Mouse (Mus musculus) hindbrain, embryonic 12.5 days (tissue): ENCODE data around the gene Sp1. TPM values are rescaled to one million over a fixed set of nuclear protein-coding genes. Genes with fewer than 3 reads are reported as not detected.

Experiments used
- ATAC-seq: fragments of 200-750 bp; cut with Nextera tagmentation; 2 replicates; pipeline ENCODE4 v1.8.0; 2017; ENCODE audit warnings: moderate TSS enrichment; ENCODE audit not compliant: low FRiP score
- H3K27ac ChIP-seq: fragments of 300-500 bp; sonication (generic); 2 replicates; pipeline ENCODE4 v1.5.1; 2016; ENCODE audit warnings: mild to moderate bottlenecking
- H3K27me3 ChIP-seq: fragments of 300-500 bp; sonication (generic); 2 replicates; pipeline ENCODE4 v1.6.1; 2016; ENCODE audit warnings: mild to moderate bottlenecking
- H3K36me3 ChIP-seq: fragments of 300-500 bp; sonication (generic); 2 replicates; pipeline ENCODE4 v1.6.1; 2016; ENCODE audit warnings: mild to moderate bottlenecking
- H3K4me1 ChIP-seq: fragments of 300-500 bp; sonication (generic); 2 replicates; pipeline ENCODE4 v1.6.1; 2016
- H3K4me2 ChIP-seq: fragments of 300-500 bp; sonication (generic); replicated peaks from 2 replicates; pipeline ENCODE4 v1.6.1; 2016; ENCODE audit warnings: mild to moderate bottlenecking
- H3K4me3 ChIP-seq: fragments of 300-500 bp; sonication (generic); 2 replicates; pipeline ENCODE4 v1.5.1; 2016; ENCODE audit warnings: mild to moderate bottlenecking
- H3K9ac ChIP-seq: fragments of 300-500 bp; sonication (generic); 2 replicates; pipeline ENCODE4 v1.6.1; 2016; ENCODE audit warnings: mild to moderate bottlenecking, moderate library complexity
- H3K9me3 ChIP-seq: fragments of 300-500 bp; sonication (generic); replicated peaks from 2 replicates; pipeline ENCODE4 v1.6.1; 2016; ENCODE audit warnings: mild to moderate bottlenecking
- WGBS: fragments of 180-500 bp; shearing (Covaris S2); methylation state at CpG from one replicate; pipeline ENCODE4 v1.1.7; 2016; 5-methylcytosine and 5-hydroxymethylcytosine counted together
- polyA plus RNA-seq: library from polyadenylated mRNA; unstranded; fragments of >200 nt; fragmentation: Nextera tagmentation; extraction: Ambion mirVana; gene quantifications from 2 replicates; pipeline ENCODE4 v1.2.1, GENCODE M21; 2016

Gene Sp1
- polyA plus RNA-seq, 1 experiment from 2014 or later: 9.1 TPM

DNA sequence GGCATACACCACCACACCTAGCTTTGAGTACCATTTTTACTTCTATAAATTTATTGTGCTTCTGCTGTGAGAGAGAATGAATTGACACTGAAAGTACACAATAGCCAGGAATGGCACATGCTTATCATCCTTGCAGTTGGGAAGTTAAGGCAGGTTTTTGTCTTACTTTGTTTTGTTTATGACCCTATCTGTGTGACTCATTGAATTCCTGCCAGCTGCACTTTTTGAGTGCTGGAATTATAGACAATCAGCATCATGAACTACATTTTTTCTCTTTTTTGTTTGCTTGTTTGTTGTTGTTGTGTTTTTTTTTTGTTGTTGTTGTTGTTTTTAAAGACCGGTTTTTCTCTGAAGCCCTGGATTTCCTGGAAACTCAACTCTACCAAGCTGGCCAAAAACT is 15.0 kb downstream of the Sp1 start:
- H3K9ac ChIP-seq: no peak overlapping the region
- no peaks in the 10 kb centered on the region for H3K4me1 ChIP-seq
- H3K4me2 ChIP-seq: no peak overlapping the region
- H3K4me3 ChIP-seq: no peak overlapping the region
- no peak for ATAC-seq
- WGBS: 61% methylated on average over 1 of the region's 1 CpGs
- peaks cover 26% of the 10 kb centered on the region for H3K36me3 ChIP-seq
- H3K27ac ChIP-seq: no peak overlapping the region
- no peaks in the 10 kb centered on the region for H3K9me3 ChIP-seq
- no peaks in the 10 kb centered on the region for H3K27me3 ChIP-seq

DNA sequence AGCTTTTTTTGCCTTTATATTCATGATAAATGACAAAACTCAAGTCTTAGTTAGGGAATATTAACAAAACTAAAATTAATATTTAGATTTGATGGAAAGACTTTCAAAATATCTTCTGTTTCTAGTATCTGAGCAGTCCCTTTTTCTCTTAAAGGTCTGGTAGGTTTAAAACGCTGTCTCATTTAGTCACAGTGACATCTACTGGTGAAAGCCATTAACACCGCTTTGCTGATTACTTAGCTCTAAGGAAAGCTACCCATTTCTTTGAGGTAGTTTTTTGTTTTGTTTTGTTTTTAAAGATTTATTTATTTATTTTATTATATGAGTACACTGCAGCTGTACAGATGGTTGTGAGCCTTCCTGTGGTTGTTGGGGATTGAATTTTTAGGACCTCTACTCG is 15.5 kb downstream of the Sp1 start:
- Histone ChIP-seq H3K4me1 (no peaks in the 10 kb centered on the region), H3K36me3 (peaks cover 31% of the 10 kb centered on the region), H3K9ac (no peak overlapping the region), H3K4me2 (no peak overlapping the region), H3K4me3 (no peak overlapping the region), H3K27ac (no peak overlapping the region), H3K27me3 (no peaks in the 10 kb centered on the region), H3K9me3 (no peaks in the 10 kb centered on the region)
- WGBS: 62% methylated on average over 3 of the region's 3 CpGs
- no peak for ATAC-seq

DNA sequence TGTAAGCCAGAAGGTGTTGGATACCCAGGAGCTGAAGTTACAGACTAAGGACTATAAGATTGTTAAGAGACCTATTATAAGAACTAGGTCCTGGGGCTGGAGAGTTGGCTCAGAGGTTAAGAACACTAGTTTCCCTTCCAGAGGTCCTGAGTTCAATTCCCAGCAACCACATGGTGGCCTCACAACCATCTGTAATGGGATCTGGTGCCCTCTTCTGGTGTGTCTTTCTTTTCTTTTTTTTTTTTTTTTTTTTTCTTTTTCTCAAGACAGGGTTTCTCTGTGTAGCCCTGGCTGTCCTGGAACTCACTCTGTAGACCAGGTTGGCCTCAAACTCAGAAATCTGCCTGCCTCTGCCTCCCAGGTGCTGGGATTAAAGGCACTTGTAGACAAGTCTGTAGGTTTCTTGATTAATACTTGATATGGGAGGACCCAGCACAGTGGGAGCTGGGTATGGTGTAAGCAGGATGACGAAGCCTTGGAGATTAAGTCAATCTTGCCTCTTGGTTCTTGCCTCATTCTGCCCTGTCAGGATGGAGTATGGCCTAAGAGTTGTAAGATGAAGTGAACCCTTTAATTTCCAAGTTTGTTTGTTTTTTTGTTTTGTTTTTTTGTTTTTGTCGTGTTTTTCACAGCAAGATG is 17.8 kb downstream of the Sp1 start:
- H3K4me1 ChIP-seq: no peaks in the 10 kb centered on the region
- H3K4me3 ChIP-seq: no peak overlapping the region
- H3K27me3 ChIP-seq: no peaks in the 10 kb centered on the region
- no peak overlapping the region for H3K9ac ChIP-seq
- WGBS: 92% methylated on average over 2 of the region's 2 CpGs
- peaks cover 42% of the 10 kb centered on the region for H3K36me3 ChIP-seq
- ATAC-seq: no peak
- no peak overlapping the region for H3K4me2 ChIP-seq
- no peaks in the 10 kb centered on the region for H3K9me3 ChIP-seq
- no peak overlapping the region for H3K27ac ChIP-seq

DNA sequence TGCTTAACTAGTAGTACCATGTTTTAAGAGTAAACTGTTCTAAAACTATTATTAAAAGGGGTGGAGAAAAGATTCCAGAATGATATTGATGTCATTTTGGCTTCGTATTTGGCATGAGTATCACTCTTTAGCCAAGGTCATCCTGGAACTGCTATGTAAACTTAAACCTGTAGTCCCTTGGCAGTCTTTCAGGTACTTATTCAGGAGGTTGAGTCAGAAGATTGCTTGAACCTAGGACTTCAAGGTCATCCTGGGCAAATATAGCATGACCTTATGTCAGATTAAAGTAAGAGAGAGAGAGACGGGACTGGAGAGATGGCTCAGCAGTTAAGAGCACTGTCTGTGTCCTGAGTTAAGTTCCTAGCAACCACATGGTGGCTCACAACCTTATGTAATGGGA is 18.7 kb downstream of the Sp1 start:
- ATAC-seq: no peak
- Histone ChIP-seq H3K9ac (no peak overlapping the region), H3K27ac (no peak overlapping the region), H3K4me2 (no peak overlapping the region), H3K36me3 (peaks cover 43% of the 10 kb centered on the region), H3K9me3 (no peaks in the 10 kb centered on the region), H3K4me1 (no peaks in the 10 kb centered on the region), H3K27me3 (no peaks in the 10 kb centered on the region), H3K4me3 (no peak overlapping the region)
- WGBS: 87% methylated on average over 2 of the region's 2 CpGs

DNA sequence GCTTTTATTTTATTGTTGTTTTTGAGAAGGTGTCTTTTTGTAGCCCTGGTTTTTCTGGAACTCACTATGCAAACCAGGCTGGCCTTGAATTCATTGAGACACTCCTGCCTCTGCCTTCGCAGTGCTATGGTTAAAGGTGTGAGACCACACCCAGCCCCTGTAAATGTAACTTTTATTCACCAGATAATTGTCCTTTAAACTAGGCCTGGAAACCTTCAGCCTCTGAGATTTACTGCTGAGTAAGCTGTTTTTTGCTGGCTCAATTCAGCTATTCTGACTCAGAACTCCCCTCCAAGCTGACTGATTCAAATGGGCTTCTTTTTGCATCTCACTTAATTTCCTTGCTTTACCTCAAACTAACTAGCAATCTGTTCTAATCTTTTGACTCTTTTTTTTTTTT is 21.0 kb downstream of the Sp1 start:
- ATAC-seq: no peak
- Histone ChIP-seq H3K27me3 (no peaks in the 10 kb centered on the region), H3K4me3 (no peak overlapping the region), H3K36me3 (peaks cover 63% of the 10 kb centered on the region), H3K4me2 (no peak overlapping the region), H3K9me3 (no peaks in the 10 kb centered on the region), H3K27ac (no peak overlapping the region), H3K4me1 (no peaks in the 10 kb centered on the region), H3K9ac (no peak overlapping the region)
- WGBS: 100% methylated on average over 1 of the region's 1 CpGs

DNA sequence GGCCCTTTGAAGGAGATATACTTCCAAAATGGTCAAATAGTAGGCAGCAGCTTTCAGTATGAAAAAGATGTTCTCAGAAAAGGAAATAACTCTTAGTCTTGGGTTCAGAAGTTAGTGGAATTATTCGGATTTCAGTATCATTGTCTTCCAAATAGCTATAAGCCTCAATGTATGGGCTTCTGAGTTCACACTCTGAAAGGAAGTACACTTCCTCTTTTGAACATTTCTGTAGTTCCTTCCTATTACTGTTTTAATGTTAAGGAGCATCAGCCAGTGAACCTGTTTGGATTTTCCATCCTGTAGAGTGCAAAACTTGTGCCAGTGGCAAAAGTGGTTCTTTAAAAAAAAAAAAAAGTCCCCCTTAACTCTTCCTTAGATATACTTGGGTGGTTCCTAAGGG is 26.1 kb downstream of the Sp1 start:
- Histone ChIP-seq H3K27me3 (no peaks in the 10 kb centered on the region), H3K9ac (no peak overlapping the region), H3K27ac (no peak overlapping the region), H3K9me3 (no peaks in the 10 kb centered on the region), H3K4me3 (no peak overlapping the region), H3K36me3 (peaks cover 76% of the 10 kb centered on the region), H3K4me1 (no peaks in the 10 kb centered on the region), H3K4me2 (no peak overlapping the region)
- 98% methylated on average over 1 of the region's 1 CpGs for WGBS
- ATAC-seq: no peak

DNA sequence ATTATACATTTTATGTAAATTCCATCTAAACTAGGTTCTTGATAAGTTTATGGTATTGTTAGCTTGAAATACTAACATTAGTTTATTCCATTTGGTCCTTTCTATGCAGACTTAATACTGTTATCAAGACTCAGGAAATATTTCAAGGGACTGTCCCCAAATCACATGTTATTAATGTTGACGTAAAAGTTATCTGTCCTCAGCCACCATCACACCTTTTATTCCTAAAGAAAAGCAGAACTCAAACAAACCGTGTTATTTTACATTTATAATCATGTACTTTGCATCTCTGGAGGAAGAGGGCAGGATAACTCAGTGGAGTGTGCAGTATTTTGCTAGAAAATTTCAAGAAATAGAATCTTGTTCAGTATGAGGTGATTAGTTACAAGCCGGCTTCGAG is 27.2 kb downstream of the Sp1 start:
- H3K27ac ChIP-seq: no peak overlapping the region
- 95% methylated on average over 4 of the region's 4 CpGs for whole genome bisulfite sequencing
- H3K36me3 ChIP-seq: peaks cover 67% of the 10 kb centered on the region
- H3K4me1 ChIP-seq: no peaks in the 10 kb centered on the region
- no peak overlapping the region for H3K9ac ChIP-seq
- no peak for ATAC-seq
- no peak overlapping the region for H3K4me2 ChIP-seq
- H3K27me3 ChIP-seq: no peaks in the 10 kb centered on the region
- no peak overlapping the region for H3K4me3 ChIP-seq
- H3K9me3 ChIP-seq: no peaks in the 10 kb centered on the region

DNA sequence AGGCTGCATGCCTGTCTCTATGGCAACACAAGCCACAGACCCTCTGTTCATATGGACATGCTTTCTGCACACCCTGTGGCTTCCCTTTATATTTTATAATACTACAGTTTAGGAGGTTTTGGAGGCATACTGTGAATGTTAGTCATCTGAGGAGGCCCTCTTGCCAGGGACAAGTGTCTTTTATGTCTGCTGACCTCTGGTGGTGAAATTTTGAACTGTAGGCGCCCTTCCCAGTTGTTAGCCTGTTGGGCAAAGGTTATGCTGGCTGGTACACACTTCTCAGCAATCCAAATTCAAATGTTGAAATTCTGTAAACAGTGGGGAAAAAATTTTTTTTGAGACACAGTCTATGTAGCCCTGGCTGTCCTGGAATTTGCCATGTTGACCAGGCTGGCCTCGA is 36.5 kb downstream of the Sp1 start:
- Histone ChIP-seq H3K27ac (no peak overlapping the region), H3K4me1 (no peaks in the 10 kb centered on the region)

DNA sequence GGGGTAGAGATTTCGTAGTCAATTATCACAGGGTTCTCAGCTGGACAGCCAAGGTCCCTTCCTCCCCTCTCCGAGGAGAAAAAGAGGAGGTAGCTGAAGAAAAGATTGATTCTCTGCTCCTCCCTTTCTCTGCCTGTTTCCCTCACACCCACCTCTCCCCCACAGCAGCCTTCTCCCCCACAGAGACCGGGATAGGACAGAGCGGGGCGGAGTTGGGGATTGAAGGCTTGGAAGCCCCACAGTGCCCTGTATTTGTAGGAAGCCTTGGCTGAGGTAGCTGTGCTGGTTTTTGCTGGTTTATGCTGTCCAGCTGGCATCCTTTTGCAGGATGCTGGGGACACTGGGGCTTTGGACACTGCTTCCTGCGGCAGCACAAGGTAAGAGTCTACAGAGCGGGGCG is 39.2 kb downstream of the Sp1 start, which contains the start of gene Amhr2:
Amhr2 (plus strand) TSS at position 222 of the 400 bp plus-strand sequence.
- Histone ChIP-seq H3K27me3 (no peaks in the 10 kb centered on the region), H3K27ac (no peak within 1 kb of the TSS), H3K36me3 (no peaks in the 10 kb centered on the region), H3K9me3 (no peaks in the 10 kb centered on the region), H3K9ac (no peak within 1 kb of the TSS), H3K4me1 (no peaks in the 10 kb centered on the region), H3K4me2 (no peak within 1 kb of the TSS), H3K4me3 (no peak within 1 kb of the TSS)
- ATAC-seq: no peak
- 57% methylated on average over 8 of the region's 8 CpGs for WGBS

More for the DNA sequence above, 36.5 kb downstream of the Sp1 start:
- Histone ChIP-seq H3K36me3 (no peaks in the 10 kb centered on the region), H3K4me3 (no peak overlapping the region), H3K4me2 (no peak overlapping the region), H3K27me3 (no peaks in the 10 kb centered on the region), H3K9ac (no peak overlapping the region), H3K9me3 (no peaks in the 10 kb centered on the region)
- 52% methylated on average over 2 of the region's 2 CpGs for WGBS
- no peak for ATAC-seq

DNA sequence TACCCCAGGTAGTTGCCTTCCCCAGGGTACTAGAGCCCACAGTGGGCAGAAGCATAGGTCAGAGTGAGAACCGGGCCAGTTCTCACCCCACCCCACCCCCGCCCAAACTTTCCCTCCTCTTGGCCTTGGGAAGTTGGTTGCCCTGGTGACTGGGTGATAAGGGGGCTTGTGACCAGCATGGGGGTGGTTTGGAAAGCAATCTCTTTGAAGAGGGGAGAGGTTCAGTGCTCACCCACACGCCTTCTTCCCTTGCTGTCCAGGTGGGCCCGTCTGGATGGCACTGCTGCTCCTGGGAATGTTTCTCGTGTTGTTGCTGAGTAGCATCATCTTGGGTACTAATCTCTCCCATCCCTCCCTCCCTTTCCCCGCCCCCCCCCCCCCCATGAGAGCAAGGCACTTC is 40.5 kb downstream of the Sp1 start:
- Histone ChIP-seq H3K4me2 (no peak overlapping the region), H3K27ac (no peak overlapping the region), H3K9ac (no peak overlapping the region), H3K4me1 (no peaks in the 10 kb centered on the region), H3K9me3 (no peaks in the 10 kb centered on the region), H3K27me3 (no peaks in the 10 kb centered on the region), H3K4me3 (no peak overlapping the region), H3K36me3 (no peaks in the 10 kb centered on the region)
- no peak for ATAC-seq
- WGBS: 61% methylated on average over 3 of the region's 6 CpGs

DNA sequence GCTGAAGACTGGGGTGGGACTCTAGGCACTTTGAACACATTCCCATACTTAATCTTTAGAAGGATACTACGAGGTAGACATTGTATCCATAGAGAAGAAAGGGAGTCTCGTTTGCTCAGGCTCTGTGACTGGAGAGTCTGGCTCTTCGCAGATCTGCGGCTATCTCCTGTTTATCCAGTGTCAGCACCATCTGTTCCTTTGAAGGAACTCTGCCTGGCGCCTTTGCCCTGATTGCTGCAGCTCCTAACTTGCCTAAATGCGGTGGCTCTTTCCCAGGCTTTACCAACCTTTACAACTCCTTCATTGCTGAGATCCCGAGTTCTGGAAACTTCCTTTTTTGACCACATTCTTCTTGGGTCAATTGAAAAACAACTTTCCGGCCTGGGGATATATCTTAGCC is 43.4 kb downstream of the Sp1 start:
- Histone ChIP-seq H3K4me3 (no peak overlapping the region), H3K9ac (no peak overlapping the region), H3K27ac (no peak overlapping the region), H3K36me3 (no peaks in the 10 kb centered on the region), H3K4me2 (no peak overlapping the region), H3K4me1 (no peaks in the 10 kb centered on the region), H3K27me3 (no peaks in the 10 kb centered on the region), H3K9me3 (no peaks in the 10 kb centered on the region)
- 69% methylated on average over 8 of the region's 8 CpGs for WGBS
- no peak for ATAC-seq

DNA sequence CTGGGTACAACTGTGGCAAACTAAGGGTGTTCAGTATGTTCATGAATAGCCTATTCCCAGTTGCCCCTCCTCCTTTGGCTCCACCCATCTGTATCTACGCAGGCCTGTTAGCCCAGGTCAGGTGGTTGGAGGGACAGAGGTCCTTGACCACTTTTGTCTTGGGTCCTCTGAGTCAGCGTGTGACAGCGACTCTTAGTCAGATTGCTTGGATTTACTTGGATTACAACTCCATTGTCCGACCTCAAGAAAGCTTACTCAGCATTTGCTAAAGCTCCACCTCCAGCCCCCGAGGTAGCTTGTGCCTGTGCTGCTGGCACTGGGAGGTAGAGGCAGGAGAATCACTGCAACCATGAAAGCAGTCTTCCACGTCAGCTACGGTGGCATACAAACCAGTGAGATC is 45.0 kb downstream of the Sp1 start:
- Histone ChIP-seq H3K27ac (no peak overlapping the region), H3K4me2 (no peak overlapping the region), H3K9me3 (no peaks in the 10 kb centered on the region), H3K4me3 (no peak overlapping the region), H3K9ac (no peak overlapping the region), H3K36me3 (no peaks in the 10 kb centered on the region), H3K27me3 (no peaks in the 10 kb centered on the region), H3K4me1 (no peaks in the 10 kb centered on the region)
- 39% methylated on average over 7 of the region's 7 CpGs for WGBS
- ATAC-seq: no peak

DNA sequence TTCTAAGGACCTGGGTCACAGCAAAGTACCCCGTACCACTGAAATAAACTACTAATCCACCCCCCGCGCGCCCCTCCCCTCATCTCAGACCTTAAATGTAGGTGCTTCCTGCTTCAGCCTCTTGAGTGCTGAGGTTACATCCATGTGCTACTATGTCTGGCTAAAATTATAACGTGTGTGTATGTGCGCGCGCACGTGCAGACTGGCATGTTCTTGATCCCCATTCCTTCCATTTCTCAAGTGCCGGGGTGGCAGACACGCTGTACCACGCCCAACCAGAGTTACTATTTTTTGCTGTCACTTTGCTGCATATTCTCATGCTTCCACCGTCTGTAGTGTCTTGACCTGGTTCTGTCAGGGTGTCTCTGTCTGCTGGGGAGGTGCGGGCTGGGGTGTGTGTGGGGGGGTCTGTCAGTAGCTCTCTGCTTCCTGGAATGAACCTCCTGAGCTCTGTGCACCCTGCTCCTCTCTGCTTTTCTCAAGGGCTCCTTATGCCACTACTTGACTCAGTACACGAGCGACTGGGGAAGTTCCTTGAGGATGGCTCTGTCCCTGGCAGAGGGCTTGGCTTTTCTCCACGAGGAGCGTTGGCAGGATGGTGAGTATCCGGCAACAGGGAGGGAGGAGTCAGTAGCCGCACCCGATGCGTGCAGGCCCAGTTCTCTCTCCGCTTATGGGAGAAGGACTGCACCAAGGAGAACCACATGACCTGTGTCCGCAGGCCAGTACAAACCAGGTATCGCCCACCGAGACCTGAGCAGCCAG is 45.9 kb downstream of the Sp1 start:
- Histone ChIP-seq H3K27me3 (no peaks in the 10 kb centered on the region), H3K4me3 (no peak overlapping the region), H3K9me3 (no peaks in the 10 kb centered on the region), H3K4me1 (no peaks in the 10 kb centered on the region), H3K4me2 (no peak overlapping the region), H3K27ac (no peak overlapping the region), H3K36me3 (no peaks in the 10 kb centered on the region), H3K9ac (no peak overlapping the region)
- 87% methylated on average over 26 of the region's 26 CpGs for WGBS
- ATAC-seq: no peak
